Mouse (Mus musculus): ENCODE measurements around the gene Smurf1. TPM values are rescaled to one million over a fixed set of nuclear protein-coding genes. Genes with fewer than 3 reads are reported as not detected.
A peak's percentile ranks its signal among the peaks of the same experiment; 100 is the strongest.

Smurf1 gene
- polyA plus RNA-seq, 1 experiment from 2014 or later, result 20.2 TPM

DNA sequence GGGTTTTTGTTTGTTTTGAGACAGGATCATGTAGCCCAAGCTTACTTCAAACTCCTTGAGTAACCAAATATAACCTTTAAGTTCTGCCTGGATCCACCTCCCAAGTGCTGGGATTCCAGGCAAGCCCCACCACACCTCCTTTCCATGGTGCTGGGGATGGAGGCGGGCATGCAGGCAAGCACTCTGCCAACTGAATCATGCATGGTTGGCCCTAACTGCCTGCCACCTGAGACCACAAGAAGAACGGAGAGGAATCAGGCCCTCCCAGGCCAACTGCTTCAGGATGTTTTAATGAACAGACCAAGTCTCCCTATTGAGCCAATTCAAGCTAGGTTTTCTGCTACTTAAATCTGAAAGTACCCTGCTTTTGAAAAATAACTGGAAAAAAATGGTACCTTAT, 13.1 kb downstream of the Smurf1 start:
- 65% methylated on average over 2 of the region's 2 CpGs for WGBS
- no peak overlapping the region for H3K27ac ChIP-seq

GRCm38 (mm10) chr5:144950428-144951051, 15.1 kb downstream of the Smurf1 start:
- H3K4me3 ChIP-seq, result no peak overlapping the region
- no peak overlapping the region for H3K27ac ChIP-seq
- peaks cover 43% of the 10 kb centered on the region for H3K4me1 ChIP-seq
- no peak for ATAC-seq (ENCODE audit: borderline replicate concordance, extremely low read depth, low FRiP score, low TSS enrichment)
- H3K4me2 ChIP-seq, result no peak overlapping the region
- H3K27me3 ChIP-seq, result no peaks in the 10 kb centered on the region
- WGBS, result 89% methylated on average over 5 of the region's 5 CpGs
- H3K9me3 ChIP-seq, result no peaks in the 10 kb centered on the region
- no peaks in the 10 kb centered on the region for H3K36me3 ChIP-seq
- no peak overlapping the region for H3K9ac ChIP-seq

More for the DNA sequence above, 13.1 kb downstream of the Smurf1 start:
- H3K9me3 ChIP-seq, result no peaks in the 10 kb centered on the region
- H3K36me3 ChIP-seq, result no peaks in the 10 kb centered on the region
- no peak overlapping the region for H3K4me3 ChIP-seq
- ATAC-seq (ENCODE audit: borderline replicate concordance, extremely low read depth, low FRiP score, low TSS enrichment), result no peak
- H3K4me1 ChIP-seq, result peaks cover 31% of the 10 kb centered on the region
- H3K27me3 ChIP-seq, result no peaks in the 10 kb centered on the region
- H3K9ac ChIP-seq, result no peak overlapping the region
- no peak overlapping the region for H3K4me2 ChIP-seq

DNA sequence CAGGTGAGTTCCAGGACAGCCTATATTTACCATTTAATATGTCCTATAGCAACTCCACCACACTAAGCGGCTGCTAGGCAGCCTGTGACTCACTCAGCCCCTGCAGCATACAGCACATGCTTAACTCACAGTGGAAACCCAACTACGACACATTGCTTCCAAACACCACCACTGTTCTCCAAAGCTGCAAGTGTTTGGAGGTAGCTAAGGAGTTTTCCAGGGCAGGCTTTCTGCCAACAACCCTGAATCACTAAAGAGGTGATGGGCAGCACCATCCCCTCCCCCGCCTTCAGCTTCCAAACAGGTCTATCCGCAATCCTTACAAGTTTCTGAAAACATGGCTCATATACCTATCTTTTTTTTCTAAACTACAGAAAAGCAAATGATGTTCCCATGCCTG, 15.8 kb downstream of the Smurf1 start:
- peaks cover 50% of the 10 kb centered on the region for H3K4me1 ChIP-seq
- WGBS, result 69% methylated on average over 4 of the region's 4 CpGs
- H3K9me3 ChIP-seq, result no peaks in the 10 kb centered on the region
- H3K27me3 ChIP-seq, result no peaks in the 10 kb centered on the region
- no peak overlapping the region for H3K4me2 ChIP-seq
- no peak overlapping the region for H3K9ac ChIP-seq
- no peaks in the 10 kb centered on the region for H3K36me3 ChIP-seq
- no peak overlapping the region for H3K27ac ChIP-seq
- ATAC-seq (ENCODE audit: borderline replicate concordance, extremely low read depth, low FRiP score, low TSS enrichment), result no peak
- no peak overlapping the region for H3K4me3 ChIP-seq

DNA sequence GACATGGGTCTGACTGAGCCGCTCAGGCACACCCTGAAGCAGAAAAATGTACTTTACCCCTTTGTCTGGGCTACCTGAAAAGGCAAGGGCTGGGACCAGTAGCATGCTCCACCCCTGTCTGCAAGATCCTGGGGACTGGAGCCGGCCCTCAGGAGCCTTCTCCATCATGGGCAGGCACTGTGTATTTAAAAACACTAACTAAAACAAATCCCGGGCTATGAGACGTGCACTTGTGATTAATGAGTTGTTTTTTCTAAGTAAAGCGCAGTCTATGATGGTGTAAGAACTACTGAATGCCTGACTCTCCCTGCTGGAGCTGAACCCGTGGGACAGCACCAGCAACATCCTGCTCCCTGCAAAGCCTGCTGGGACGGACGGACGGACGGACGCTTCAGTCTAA, 17.2 kb downstream of the Smurf1 start:
- Histone ChIP-seq H3K4me2 (peak overlapping the region; percentile 11), H3K27ac (peak overlapping the region; percentile 20), H3K4me3 (no peak overlapping the region), H3K9ac (no peak overlapping the region), H3K36me3 (no peaks in the 10 kb centered on the region), H3K9me3 (no peaks in the 10 kb centered on the region), H3K4me1 (peaks cover 54% of the 10 kb centered on the region), H3K27me3 (no peaks in the 10 kb centered on the region)
- ATAC-seq (ENCODE audit: borderline replicate concordance, extremely low read depth, low FRiP score, low TSS enrichment), result peak; percentile 78; the same call in 1 of the 2 replicates
- WGBS, result 13% methylated on average over 11 of the region's 11 CpGs

GRCm38 (mm10) chr5:144948002-144948401, 17.6 kb downstream of the Smurf1 start:
- Histone ChIP-seq H3K9ac (no peak overlapping the region), H3K4me3 (no peak overlapping the region), H3K4me1 (peaks cover 56% of the 10 kb centered on the region), H3K9me3 (no peaks in the 10 kb centered on the region), H3K4me2 (peak overlapping the region; percentile 11), H3K27ac (peak overlapping the region; percentile 20; the same call in 1 of the 2 replicates), H3K36me3 (no peaks in the 10 kb centered on the region), H3K27me3 (no peaks in the 10 kb centered on the region)
- peak; percentile 27; the same call in 1 of the 2 replicates for ATAC-seq (ENCODE audit: borderline replicate concordance, extremely low read depth, low FRiP score, low TSS enrichment)
- 38% methylated on average over 1 of the region's 1 CpGs for WGBS

- WGBS, result 58% methylated on average over 4 of the region's 4 CpGs
These were observed 19.6 kb downstream of the Smurf1 start for GRCm38 (mm10) chr5:144946032-144946431.

GRCm38 (mm10) chr5:144944932-144945331, 20.7 kb downstream of the Smurf1 start:
- ATAC-seq (ENCODE audit: borderline replicate concordance, extremely low read depth, low FRiP score, low TSS enrichment), result no peak
- WGBS, result 69% methylated on average over 7 of the region's 7 CpGs

More at GRCm38 (mm10) chr5:144946032-144946431, 19.6 kb downstream of the Smurf1 start:
- H3K9me3 ChIP-seq, result no peaks in the 10 kb centered on the region
- ATAC-seq (ENCODE audit: borderline replicate concordance, extremely low read depth, low FRiP score, low TSS enrichment), result no peak
- no peak overlapping the region for H3K4me3 ChIP-seq
- H3K4me2 ChIP-seq, result no peak overlapping the region
- peaks cover 56% of the 10 kb centered on the region for H3K4me1 ChIP-seq
- no peak overlapping the region for H3K27ac ChIP-seq
- no peaks in the 10 kb centered on the region for H3K36me3 ChIP-seq
- H3K27me3 ChIP-seq, result no peaks in the 10 kb centered on the region
- no peak overlapping the region for H3K9ac ChIP-seq

GRCm38 (mm10) chr5:144944370-144944769, 21.3 kb downstream of the Smurf1 start:
- no peak for ATAC-seq (ENCODE audit: borderline replicate concordance, extremely low read depth, low FRiP score, low TSS enrichment)
- no peak overlapping the region for H3K27ac ChIP-seq
- H3K4me1 ChIP-seq, result peaks cover 52% of the 10 kb centered on the region
- no peaks in the 10 kb centered on the region for H3K36me3 ChIP-seq
- H3K4me2 ChIP-seq, result no peak overlapping the region
- no peak overlapping the region for H3K9ac ChIP-seq
- no peak overlapping the region for H3K4me3 ChIP-seq
- H3K27me3 ChIP-seq, result no peaks in the 10 kb centered on the region
- H3K9me3 ChIP-seq, result no peaks in the 10 kb centered on the region
- 56% methylated on average over 4 of the region's 4 CpGs for WGBS

More at GRCm38 (mm10) chr5:144944932-144945331, 20.7 kb downstream of the Smurf1 start:
- Histone ChIP-seq H3K9ac (no peak overlapping the region), H3K9me3 (no peaks in the 10 kb centered on the region), H3K4me2 (no peak overlapping the region), H3K4me3 (no peak overlapping the region), H3K27ac (no peak overlapping the region), H3K36me3 (no peaks in the 10 kb centered on the region), H3K27me3 (no peaks in the 10 kb centered on the region), H3K4me1 (peaks cover 57% of the 10 kb centered on the region)

DNA sequence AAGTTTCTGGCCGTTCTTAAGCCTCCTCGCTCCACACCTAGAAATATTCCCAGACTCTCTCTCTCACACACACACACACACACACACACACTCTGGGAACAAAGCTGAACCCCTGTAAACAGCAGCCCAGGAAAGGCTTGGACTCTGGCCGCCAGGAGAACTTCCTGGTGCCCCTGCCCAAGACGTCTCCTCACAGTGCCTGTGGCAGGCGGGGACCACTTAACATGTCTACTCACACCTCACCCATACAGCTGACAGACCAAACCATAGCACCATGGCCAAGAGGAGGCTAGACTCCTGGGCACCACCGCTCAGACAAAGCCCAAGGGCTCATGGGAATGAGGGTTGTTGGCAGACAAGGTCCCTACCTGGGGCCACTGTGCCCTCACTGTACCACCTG, 22.3 kb downstream of the Smurf1 start:
- H3K9ac ChIP-seq, result no peak overlapping the region
- no peak overlapping the region for H3K27ac ChIP-seq
- 69% methylated on average over 6 of the region's 6 CpGs for WGBS
- H3K4me2 ChIP-seq, result no peak overlapping the region
- no peaks in the 10 kb centered on the region for H3K36me3 ChIP-seq
- no peaks in the 10 kb centered on the region for H3K27me3 ChIP-seq
- H3K4me1 ChIP-seq, result peaks cover 43% of the 10 kb centered on the region
- no peak for ATAC-seq (ENCODE audit: borderline replicate concordance, extremely low read depth, low FRiP score, low TSS enrichment)
- H3K4me3 ChIP-seq, result no peak overlapping the region
- H3K9me3 ChIP-seq, result no peaks in the 10 kb centered on the region

- H3K4me3 ChIP-seq, result no peak overlapping the region
- no peak for ATAC-seq (ENCODE audit: borderline replicate concordance, extremely low read depth, low FRiP score, low TSS enrichment)
- 64% methylated on average over 9 of the region's 9 CpGs for WGBS
- H3K27ac ChIP-seq, result no peak overlapping the region
- no peaks in the 10 kb centered on the region for H3K9me3 ChIP-seq
- peaks cover 35% of the 10 kb centered on the region for H3K4me1 ChIP-seq
- H3K27me3 ChIP-seq, result no peaks in the 10 kb centered on the region
- no peak overlapping the region for H3K4me2 ChIP-seq
- H3K36me3 ChIP-seq, result no peaks in the 10 kb centered on the region
- H3K9ac ChIP-seq, result no peak overlapping the region
These were observed 23.2 kb downstream of the Smurf1 start for GRCm38 (mm10) chr5:144942431-144942830.

DNA sequence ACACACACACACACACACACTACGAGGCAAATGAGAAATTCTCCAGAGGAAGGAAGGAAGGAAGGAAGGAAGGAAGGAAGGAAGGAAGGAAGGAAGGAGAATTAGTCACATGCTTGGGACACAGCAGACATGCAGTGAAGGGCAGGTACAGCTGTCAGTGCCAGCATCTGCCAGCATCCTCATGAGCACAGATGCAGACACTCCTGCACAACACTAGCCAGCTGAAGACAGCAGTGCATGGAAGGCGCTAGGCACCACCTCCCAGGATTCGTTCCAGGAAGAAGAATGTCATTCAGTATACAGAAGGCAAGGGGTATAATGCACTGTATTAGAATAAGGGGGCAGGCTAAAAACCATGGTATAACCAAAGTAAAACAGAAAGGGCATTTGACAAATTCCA, 24.7 kb downstream of the Smurf1 start:
- no peak overlapping the region for H3K4me3 ChIP-seq
- H3K9me3 ChIP-seq, result no peaks in the 10 kb centered on the region
- no peak overlapping the region for H3K4me2 ChIP-seq
- peaks cover 26% of the 10 kb centered on the region for H3K4me1 ChIP-seq
- no peaks in the 10 kb centered on the region for H3K27me3 ChIP-seq
- WGBS, result 46% methylated on average over 3 of the region's 3 CpGs
- no peak overlapping the region for H3K9ac ChIP-seq
- no peaks in the 10 kb centered on the region for H3K36me3 ChIP-seq
- no peak overlapping the region for H3K27ac ChIP-seq
- ATAC-seq (ENCODE audit: borderline replicate concordance, extremely low read depth, low FRiP score, low TSS enrichment), result no peak

DNA sequence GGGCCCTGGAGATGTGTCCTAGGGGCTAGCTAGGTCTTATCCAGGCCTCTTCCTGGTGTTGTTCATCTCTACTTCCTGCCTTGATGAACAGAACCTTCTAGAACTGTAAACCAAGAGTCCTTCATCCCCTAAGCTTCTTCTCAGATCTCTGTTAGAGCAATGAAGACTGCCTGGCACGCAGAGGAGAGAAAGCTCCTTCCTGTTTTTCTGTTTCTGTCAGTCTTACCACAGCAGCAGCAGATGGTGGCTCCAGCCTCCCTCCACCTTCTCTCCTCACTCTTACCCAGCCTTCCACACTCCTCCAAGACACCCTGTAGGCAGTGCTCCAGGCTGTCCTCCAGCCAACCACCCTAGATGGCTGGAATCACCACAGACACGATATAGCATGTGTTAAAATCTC, 28.3 kb downstream of the Smurf1 start:
- WGBS, result 73% methylated on average over 2 of the region's 2 CpGs
- Histone ChIP-seq H3K9me3 (no peaks in the 10 kb centered on the region), H3K4me3 (no peak overlapping the region), H3K9ac (no peak overlapping the region), H3K4me1 (peaks cover 18% of the 10 kb centered on the region), H3K27ac (no peak overlapping the region), H3K4me2 (no peak overlapping the region), H3K36me3 (no peaks in the 10 kb centered on the region), H3K27me3 (no peaks in the 10 kb centered on the region)
- no peak for ATAC-seq (ENCODE audit: borderline replicate concordance, extremely low read depth, low FRiP score, low TSS enrichment)

All from lung, embryonic 15.5 days (tissue).